In genomic region chr19:55099184-55100160, GRCm38 (mm10) we compare ENCODE assay signal across 8 mouse cellular contexts. TPM values are rescaled to one million over a fixed set of nuclear protein-coding genes. Genes with fewer than 3 reads are reported as not detected.
DNase-seq lines count a peak whose midpoint lies in the region; ATAC-seq lines count a peak whose summit lies in the region.

No protein-coding gene starts in this region.

- DNase-seq in WW6 (ENCODE audit: low read depth, low spot score) = peak; percentile 61
- peak; percentile 85 to 88 for DNase-seq in cerebellum, postnatal 36 days
- peak; percentile 71 for DNase-seq in gastrocnemius, adult 18-20 months (ENCODE audit: low spot score)
- DNase-seq in left cerebral cortex, adult 18-20 months (ENCODE audit: low spot score in 2 of 2) = peak; percentile 66 to 88
- DNase-seq in lung, postnatal 4 days = peak; percentile 88 to 90
- DNase-seq in retina, postnatal 1 day = peak; percentile 93
- peak; percentile 85 for DNase-seq in thymus, postnatal 4 days

- no peaks in the 10 kb centered on the region for H3K9me3 ChIP-seq in hindbrain, embryonic 16.5 days (ENCODE audit: control insufficient read depth, low read length)

- no peaks in the 10 kb centered on the region for H3K27me3 ChIP-seq in hindbrain, embryonic 16.5 days (replicated peaks; ENCODE audit: control insufficient read depth, insufficient read depth, low read length)

- H3K4me3 ChIP-seq in hindbrain, embryonic 16.5 days (ENCODE audit: low read length) = peak overlapping the region; percentile 94

- H3K27ac ChIP-seq in hindbrain, embryonic 16.5 days (ENCODE audit: low read depth, low read length) = peak overlapping the region; percentile 92

- no peaks in the 10 kb centered on the region; the same call in 1 of the 2 replicates for H3K36me3 ChIP-seq in hindbrain, embryonic 16.5 days (ENCODE audit: control insufficient read depth, insufficient read depth, low read length)

- peak overlapping the region; percentile 98 for H3K9ac ChIP-seq in hindbrain, embryonic 16.5 days (ENCODE audit: low read depth, low read length)

- H3K4me1 ChIP-seq in hindbrain, embryonic 16.5 days (ENCODE audit: control insufficient read depth, insufficient read depth, low read depth, low read length) = peaks cover 11% of the 10 kb centered on the region

- peak; percentile 92 for ATAC-seq in hindbrain, embryonic 16.5 days

- under 1% methylated on average over 58 of the region's 69 CpGs for WGBS in hindbrain, embryonic 16.5 days

- peak overlapping the region; percentile 81 for H3K4me2 ChIP-seq in hindbrain, embryonic 16.5 days (ENCODE audit: low read length)

RNA-seq across cellular contexts. Expression of gene Gpam, which starts 27.6 kb away (rescaled TPM):
- 100 to 1,000 TPM in 1 of 2 experiments, 10 to 100 TPM in 1; 90.7 to 133 TPM for total RNA-seq in gastrocnemius, adult 18-20 months (2021)
- 20.4 and 25.2 TPM in 2 replicates for polyA plus RNA-seq in hindbrain, embryonic 16.5 days (2015; fragmentation: Nextera tagmentation; extraction: Ambion mirVana)
- total RNA-seq in left cerebral cortex, adult 18-20 months (2021) = 10 to 100 TPM; 39.3 to 41.4 TPM

Comparison
In these comparisons a context has a peak if more than half of its experiments do, and no peak if none do; other contexts are left out.
1. Peak in every context shown above with its lines: DNase-seq, ATAC-seq, H3K4me3 ChIP-seq and H3K27ac ChIP-seq.